Mouse (Mus musculus) E14TG2a.4 (cell line): Measurements from ENCODE around the gene Herc4.

Experiments
- CTCF ChIP-seq: conservative IDR thresholded peaks from 2 replicates; pipeline ENCODE4 v1.5.1; 2014; ENCODE audit warnings: low read length
- NANOG ChIP-seq: IDR thresholded peaks from 2 replicates; pipeline ENCODE4 v1.6.1; 2014; ENCODE audit warnings: borderline replicate concordance, low read length, mixed read lengths
- POU5F1 ChIP-seq: IDR thresholded peaks from 2 replicates; pipeline ENCODE4 v1.6.1; 2014; ENCODE audit warnings: low read length, borderline replicate concordance

DNA sequence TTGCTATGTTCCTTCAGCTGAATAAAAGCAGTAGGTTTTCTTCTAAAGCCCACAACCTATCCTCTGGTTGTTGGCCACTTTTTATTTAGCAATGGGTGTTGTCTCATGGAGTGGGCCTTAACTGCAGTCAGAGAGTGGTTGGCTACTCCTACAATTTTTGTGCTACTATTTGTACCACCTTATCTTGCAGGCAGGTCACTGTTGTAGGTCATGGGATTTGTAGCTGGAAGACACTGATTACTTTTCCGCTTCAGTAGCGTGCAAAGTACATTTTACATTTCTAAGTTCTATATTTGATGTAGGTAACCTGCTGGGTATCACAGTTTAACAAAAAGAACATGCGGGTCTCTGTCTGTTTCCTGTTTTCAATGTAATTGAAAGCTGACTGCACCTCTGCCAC is 15.7 kb downstream of the Herc4 start:
- no peak for TF ChIP-seq CTCF
- TF ChIP-seq NANOG, result no peak
- no peak for TF ChIP-seq POU5F1
